Mouse (Mus musculus) stomach, embryonic 15.5 days (tissue): ENCODE results near the gene Phf11c. TPM values are rescaled to one million over a fixed set of nuclear protein-coding genes. Genes with fewer than 3 reads are reported as not detected.
"Not testable (repeated sequence)": the region's sequence is repeated elsewhere in the genome, so short reads cannot be mapped to it uniquely, and the experiment has no call there.

Experiments
- ATAC-seq: fragments of 200-750 bp; cut with Nextera tagmentation; 2 replicates; pipeline ENCODE4 v1.8.0; 2017; ENCODE audit warnings: low read depth, moderate number of reproducible peaks, moderate TSS enrichment; ENCODE audit not compliant: insufficient read depth, low FRiP score
- H3K27ac ChIP-seq: fragments of 300-500 bp; sonication (generic); 2 replicates; pipeline ENCODE4 v1.5.1; 2015; ENCODE audit warnings: mild to moderate bottlenecking, inconsistent platforms
- H3K27me3 ChIP-seq: fragments of 300-500 bp; sonication (generic); replicated peaks from 2 replicates; pipeline ENCODE4 v1.6.1; 2015; ENCODE audit warnings: inconsistent platforms
- H3K36me3 ChIP-seq: fragments of 300-500 bp; sonication (generic); 2 replicates; pipeline ENCODE4 v1.6.1; 2015; ENCODE audit warnings: inconsistent platforms
- H3K4me1 ChIP-seq: fragments of 300-500 bp; sonication (generic); 2 replicates; pipeline ENCODE4 v1.6.1; 2015; ENCODE audit warnings: inconsistent platforms
- H3K4me2 ChIP-seq: fragments of 300-500 bp; sonication (generic); 2 replicates; pipeline ENCODE4 v1.6.1; 2015; ENCODE audit warnings: mild to moderate bottlenecking, inconsistent platforms
- H3K4me3 ChIP-seq: fragments of 300-500 bp; sonication (generic); replicated peaks from 2 replicates; pipeline ENCODE4 v1.5.1; 2015; ENCODE audit warnings: inconsistent platforms
- H3K9ac ChIP-seq: fragments of 300-500 bp; sonication (generic); 2 replicates; pipeline ENCODE4 v1.6.1; 2015; ENCODE audit warnings: inconsistent platforms
- H3K9me3 ChIP-seq: fragments of 300-500 bp; sonication (generic); 2 replicates; pipeline ENCODE4 v1.6.1; 2016; ENCODE audit warnings: inconsistent platforms
- WGBS: fragments of 180-500 bp; shearing (Covaris S2); methylation state at CpG from one replicate; pipeline ENCODE4 v1.1.7; 2015; 5-methylcytosine and 5-hydroxymethylcytosine counted together
- polyA plus RNA-seq: library from polyadenylated mRNA; unstranded; fragments of >200 nt; fragmentation: Nextera tagmentation; extraction: Ambion mirVana; gene quantifications from 2 replicates; pipeline ENCODE4 v1.2.1, GENCODE M21; 2015

The Phf11c gene
- 0.45 and 0.55 TPM in 2 replicates for polyA plus RNA-seq

DNA sequence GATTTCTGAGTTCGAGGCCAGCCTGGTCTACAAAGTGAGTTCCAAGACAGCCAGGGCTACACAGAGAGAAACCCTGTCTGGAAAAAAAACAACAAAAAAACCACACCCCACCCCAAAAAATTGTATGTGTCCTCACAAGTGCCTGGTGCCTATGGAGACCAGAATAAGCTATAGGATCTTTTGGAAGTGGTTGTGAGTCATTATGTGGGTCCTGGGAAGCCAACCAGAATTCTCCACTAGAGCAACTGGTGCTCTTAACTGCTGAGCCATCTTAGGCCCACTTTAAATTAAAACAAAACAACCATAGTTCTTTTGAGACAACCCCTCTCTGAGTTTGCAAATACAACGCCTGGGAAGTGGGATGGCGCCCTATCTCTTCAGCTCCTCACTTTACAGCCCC is at the start of gene Phf11c:
Gene Phf11c (minus strand): TSS at position 101 of the 400 bp plus-strand sequence.
- Histone ChIP-seq H3K4me2 (no peak within 1 kb of the TSS), H3K4me3 (no peak within 1 kb of the TSS), H3K27me3 (no peaks in the 10 kb centered on the region), H3K4me1 (no peaks in the 10 kb centered on the region), H3K9me3 (no peaks in the 10 kb centered on the region), H3K27ac (no peak within 1 kb of the TSS), H3K36me3 (no peaks in the 10 kb centered on the region), H3K9ac (no peak within 1 kb of the TSS)
- no peak for ATAC-seq
- 96% methylated on average over 3 of the region's 3 CpGs for WGBS

DNA sequence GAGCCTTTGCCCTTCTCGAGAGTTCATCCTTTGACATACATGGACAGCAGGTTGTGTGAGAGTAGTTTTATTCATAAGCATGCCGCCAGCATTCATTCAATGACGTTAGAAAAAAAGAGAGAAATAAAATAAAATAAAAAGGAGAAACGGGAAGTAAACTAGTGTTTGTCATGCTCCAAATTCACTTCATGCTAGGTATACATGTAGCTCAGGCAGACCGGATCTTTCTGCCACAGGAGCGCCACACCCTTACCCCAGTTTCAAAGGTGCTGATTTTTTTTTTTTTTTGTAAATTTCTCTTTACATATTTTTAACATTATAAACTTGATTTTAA is 46.3 kb upstream of the Phf11c start:
- no peaks in the 10 kb centered on the region for H3K36me3 ChIP-seq
- no peaks in the 10 kb centered on the region for H3K9me3 ChIP-seq
- H3K4me1 ChIP-seq, result no peaks in the 10 kb centered on the region
- H3K4me2 ChIP-seq, result peak overlapping the region; percentile 82
- peak overlapping the region; percentile 85 for H3K27ac ChIP-seq
- no peaks in the 10 kb centered on the region for H3K27me3 ChIP-seq
- H3K9ac ChIP-seq, result peak overlapping the region; percentile 96
- H3K4me3 ChIP-seq, result peak overlapping the region; percentile 77
- WGBS, result 8% methylated on average over 6 of the region's 6 CpGs
- ATAC-seq, result no peak

DNA sequence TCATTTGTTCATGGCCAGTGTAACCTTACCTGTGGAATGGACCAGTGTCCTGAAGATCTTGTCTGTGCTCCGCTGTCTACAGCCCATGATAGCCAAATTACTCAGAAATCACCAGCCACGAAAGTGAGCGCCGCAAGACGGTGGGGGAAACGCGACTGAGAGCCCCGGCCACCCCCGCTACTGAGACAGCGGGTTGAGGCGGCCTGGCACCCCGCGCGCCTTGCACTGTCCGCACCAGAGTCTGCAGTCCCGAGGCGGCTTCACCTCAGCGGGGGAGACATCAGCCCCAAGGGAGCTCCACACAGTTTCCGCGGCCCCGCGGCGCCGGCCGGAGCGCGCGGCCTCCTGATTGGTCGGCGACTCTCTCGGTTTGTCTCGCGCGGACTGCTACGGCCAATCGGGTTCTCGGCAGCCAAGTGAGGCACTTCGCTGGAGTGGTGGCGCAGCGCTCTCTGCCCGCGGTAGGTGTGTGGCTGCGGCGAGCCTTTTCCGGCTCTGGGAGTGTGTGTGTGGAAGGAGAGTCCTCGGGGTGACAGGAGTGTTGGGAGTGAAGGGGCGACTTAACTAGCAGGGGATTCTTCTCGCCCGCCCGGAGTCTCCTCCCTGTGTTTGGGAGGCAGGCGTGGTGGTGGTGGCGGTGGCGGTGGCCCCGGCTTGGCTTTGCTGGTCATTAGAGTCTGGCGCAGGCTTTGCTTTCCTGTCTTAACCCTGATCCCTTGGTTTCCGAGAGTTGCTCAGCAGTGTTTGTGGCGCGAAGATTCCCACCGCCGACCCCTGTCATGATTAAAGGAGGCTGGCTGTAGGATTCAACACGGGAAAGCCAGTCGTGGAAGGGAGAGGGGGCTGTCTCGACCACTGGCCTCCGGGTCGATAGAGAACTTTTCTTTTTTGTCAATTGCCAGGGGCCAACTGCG is 45.6 kb upstream of the Phf11c start, which contains the start of the genes Setdb2 and Cab39l:
Gene Setdb2 (minus strand): TSS at position 327 of the 914 bp plus-strand sequence.
Gene Cab39l (plus strand): TSS at position 415 of the 914 bp plus-strand sequence.
- under 1% methylated on average over 66 of the region's 66 CpGs for WGBS
- ATAC-seq, result peak; percentile 100
- Histone ChIP-seq H3K36me3 (no peaks in the 10 kb centered on the region), H3K9me3 (no peaks in the 10 kb centered on the region), H3K4me1 (no peaks in the 10 kb centered on the region), H3K27me3 (no peaks in the 10 kb centered on the region), H3K9ac (peak within 1 kb of the TSS; percentile 96), H3K27ac (peak within 1 kb of the TSS; percentile 85), H3K4me3 (peak within 1 kb of the TSS; percentile 77), H3K4me2 (peak within 1 kb of the TSS; percentile 82)

DNA sequence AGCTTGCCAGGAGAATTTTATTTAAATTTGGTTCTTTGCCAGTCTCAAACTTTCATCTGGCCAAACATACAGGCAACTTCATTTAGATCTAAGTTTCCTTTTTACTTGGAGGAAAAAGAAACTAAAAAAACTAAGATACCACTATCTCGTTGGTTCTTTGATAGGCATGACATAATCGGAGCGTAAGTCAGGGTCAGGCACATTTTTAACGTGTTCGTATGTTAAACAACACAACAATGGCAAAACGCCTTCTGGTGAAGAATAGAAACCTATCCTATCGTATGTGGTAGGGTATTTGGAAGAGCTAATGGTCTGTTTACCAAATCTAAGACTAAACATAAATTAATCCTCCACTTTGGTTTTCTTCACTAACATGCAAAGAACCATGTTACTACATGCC is 44.9 kb upstream of the Phf11c start:
- H3K9me3 ChIP-seq, result no peaks in the 10 kb centered on the region
- H3K36me3 ChIP-seq, result no peaks in the 10 kb centered on the region
- 14% methylated on average over 7 of the region's 7 CpGs for WGBS
- peak overlapping the region; percentile 82 for H3K4me2 ChIP-seq
- H3K9ac ChIP-seq, result peak overlapping the region; percentile 96; the same call in 1 of the 2 replicates
- no peak for ATAC-seq
- peak overlapping the region; percentile 77 for H3K4me3 ChIP-seq
- H3K4me1 ChIP-seq, result no peaks in the 10 kb centered on the region
- no peaks in the 10 kb centered on the region for H3K27me3 ChIP-seq
- H3K27ac ChIP-seq, result no peak overlapping the region; the same call in 1 of the 2 replicates

DNA sequence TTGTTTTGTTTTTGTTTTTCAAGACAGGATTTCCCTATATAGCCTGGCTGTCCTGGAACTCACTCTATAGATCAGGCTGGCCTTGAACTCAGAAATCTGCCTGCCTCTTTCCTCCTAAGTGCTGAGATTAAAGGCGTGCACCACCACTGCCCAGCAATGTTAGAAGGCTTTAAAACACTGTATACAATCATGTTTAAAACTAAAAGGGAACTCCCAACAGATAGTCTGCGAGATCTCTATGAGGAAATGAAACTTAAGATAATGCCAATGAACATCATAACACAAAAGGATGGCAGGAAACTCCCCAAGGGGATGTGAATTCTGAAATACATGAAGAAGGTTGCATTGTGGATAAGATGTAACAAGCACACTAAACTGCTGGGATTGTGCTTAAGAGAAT is 43.3 kb upstream of the Phf11c start:
- no peak for ATAC-seq
- Histone ChIP-seq H3K4me3 (no peak overlapping the region), H3K4me1 (no peaks in the 10 kb centered on the region), H3K36me3 (no peaks in the 10 kb centered on the region), H3K4me2 (no peak overlapping the region), H3K27me3 (no peaks in the 10 kb centered on the region), H3K27ac (no peak overlapping the region), H3K9ac (no peak overlapping the region), H3K9me3 (no peaks in the 10 kb centered on the region)
- 78% methylated on average over 2 of the region's 2 CpGs for WGBS

DNA sequence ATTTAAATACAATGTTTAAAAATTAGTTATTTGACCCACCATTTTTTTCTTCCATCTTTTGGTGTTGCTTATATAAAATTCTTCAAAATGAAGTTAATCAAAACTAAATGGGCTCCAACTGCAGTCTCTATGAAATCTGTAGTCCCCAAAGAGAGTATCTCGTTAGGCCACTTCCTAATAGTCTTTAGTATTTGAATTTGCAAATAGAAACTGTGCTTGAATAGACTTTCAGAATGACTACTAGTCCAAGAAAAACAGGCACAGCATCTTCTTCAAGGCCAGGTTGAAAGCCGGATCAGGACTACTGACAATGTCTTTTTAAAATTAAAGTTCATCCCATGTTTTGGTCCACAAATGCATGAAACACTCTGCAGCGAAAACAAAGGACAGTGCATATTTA is 42.2 kb upstream of the Phf11c start:
- Histone ChIP-seq H3K4me2 (no peak overlapping the region), H3K27me3 (no peaks in the 10 kb centered on the region), H3K4me1 (no peaks in the 10 kb centered on the region), H3K9ac (no peak overlapping the region), H3K27ac (no peak overlapping the region), H3K9me3 (no peaks in the 10 kb centered on the region), H3K4me3 (no peak overlapping the region), H3K36me3 (no peaks in the 10 kb centered on the region)
- no peak for ATAC-seq
- 92% methylated on average over 3 of the region's 3 CpGs for WGBS

DNA sequence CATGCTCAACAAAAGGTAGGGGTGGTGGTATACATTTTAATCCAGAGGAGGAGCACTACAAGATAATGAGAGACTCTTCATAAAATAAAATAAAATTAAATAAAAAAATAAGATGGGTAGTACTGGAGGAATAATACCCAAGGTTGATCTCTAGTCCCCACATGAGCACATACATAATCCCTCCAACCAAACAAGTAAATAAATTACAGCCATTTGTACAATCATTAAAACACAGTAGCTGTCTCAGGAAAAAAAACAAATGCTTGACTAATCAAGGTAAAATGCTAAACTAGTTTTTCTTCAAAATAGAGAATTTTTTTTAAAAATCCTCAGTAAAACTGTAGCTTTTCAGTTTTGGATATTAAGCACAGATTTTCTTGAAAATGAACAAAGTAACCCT is 40.0 kb upstream of the Phf11c start:
- no peaks in the 10 kb centered on the region for H3K4me1 ChIP-seq
- H3K9ac ChIP-seq, result no peak overlapping the region
- no peaks in the 10 kb centered on the region for H3K9me3 ChIP-seq
- H3K4me2 ChIP-seq, result no peak overlapping the region
- H3K27ac ChIP-seq, result no peak overlapping the region
- H3K4me3 ChIP-seq, result no peak overlapping the region
- no peaks in the 10 kb centered on the region for H3K27me3 ChIP-seq
- ATAC-seq, result no peak
- no peaks in the 10 kb centered on the region for H3K36me3 ChIP-seq

DNA sequence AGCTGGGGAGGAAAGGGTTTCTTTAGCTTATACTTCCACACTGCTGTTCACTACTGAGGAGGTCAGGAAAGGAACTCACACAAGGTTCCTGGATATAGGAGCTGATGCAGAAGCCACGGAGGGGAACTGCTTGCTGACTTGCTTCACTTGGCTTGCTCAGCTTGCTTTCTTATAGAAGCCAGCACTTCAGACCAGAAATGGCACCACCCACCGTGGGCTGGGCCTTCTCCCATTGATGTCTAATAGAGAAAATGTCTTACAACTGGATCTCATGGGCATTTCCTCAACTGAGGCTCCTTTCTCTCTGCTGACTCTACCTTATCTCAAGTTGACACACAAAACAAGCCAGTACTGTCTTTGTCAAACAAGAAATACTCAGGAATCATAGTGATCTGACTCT is 38.7 kb upstream of the Phf11c start:
- H3K27me3 ChIP-seq, result no peaks in the 10 kb centered on the region
- H3K4me2 ChIP-seq, result no peak overlapping the region
- H3K9ac ChIP-seq, result no peak overlapping the region
- H3K9me3 ChIP-seq, result no peaks in the 10 kb centered on the region
- WGBS, result 61% methylated on average over 2 of the region's 2 CpGs
- H3K27ac ChIP-seq, result no peak overlapping the region
- H3K4me3 ChIP-seq, result no peak overlapping the region
- H3K4me1 ChIP-seq, result no peaks in the 10 kb centered on the region
- no peak for ATAC-seq
- no peaks in the 10 kb centered on the region for H3K36me3 ChIP-seq

DNA sequence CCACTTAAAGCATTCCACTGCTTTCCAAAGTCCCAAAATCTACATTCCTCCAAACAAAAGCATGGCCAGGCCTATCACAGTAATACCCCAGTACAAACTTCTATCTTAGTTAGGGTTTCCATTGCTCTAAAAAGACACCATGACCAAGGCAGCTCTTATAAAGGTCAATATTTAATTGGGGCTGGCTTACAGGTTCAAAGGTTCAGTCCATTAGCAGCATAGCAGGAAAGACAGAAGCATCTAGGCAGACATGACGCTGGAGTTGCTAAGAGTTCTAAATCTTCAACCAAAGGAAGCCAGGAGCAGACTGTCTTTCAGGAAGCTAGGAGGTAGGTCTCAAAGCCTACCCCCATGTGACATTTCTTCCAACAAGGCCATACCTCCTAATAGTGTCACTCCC is 35.4 kb upstream of the Phf11c start:
- Histone ChIP-seq H3K27me3 (no peaks in the 10 kb centered on the region), H3K4me3 (no peak overlapping the region), H3K27ac (no peak overlapping the region), H3K9ac (no peak overlapping the region), H3K9me3 (no peaks in the 10 kb centered on the region), H3K4me1 (no peaks in the 10 kb centered on the region), H3K36me3 (no peaks in the 10 kb centered on the region), H3K4me2 (no peak overlapping the region)
- no peak for ATAC-seq
- 73% methylated on average over 1 of the region's 1 CpGs for WGBS

DNA sequence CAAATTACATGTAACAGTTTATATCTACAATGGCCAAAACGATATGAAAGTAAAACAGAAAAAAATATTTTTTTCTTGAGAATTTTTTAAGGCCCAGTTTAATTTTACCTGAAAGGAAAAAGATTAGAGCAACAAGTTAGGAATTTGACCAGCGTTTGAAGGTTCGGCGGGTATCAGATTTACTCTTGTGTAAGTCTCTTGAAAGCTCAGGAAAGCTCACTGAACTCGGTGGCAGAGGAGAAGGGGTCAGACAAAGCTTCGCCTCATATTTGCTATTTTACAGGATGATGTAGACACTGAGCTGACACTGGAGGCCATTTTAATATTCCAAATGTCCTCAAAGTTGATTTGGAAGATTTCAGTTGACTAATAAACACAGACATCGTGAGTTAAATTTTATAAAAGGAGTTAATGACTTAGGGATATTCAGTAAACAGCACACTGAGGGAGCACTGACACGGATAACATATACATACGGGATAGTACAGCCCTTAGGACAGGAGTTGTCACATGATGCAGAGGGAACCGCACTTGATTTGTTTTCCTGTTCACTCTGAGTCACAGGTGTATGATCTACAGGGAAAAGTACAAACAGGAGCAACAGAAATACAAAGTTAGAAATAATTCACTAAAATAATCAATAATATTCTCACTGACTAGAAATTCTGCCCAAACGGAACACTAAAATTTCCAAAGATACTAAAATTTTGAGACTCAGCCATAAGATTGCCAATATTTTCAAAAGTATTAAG is 27.9 kb upstream of the Phf11c start:
- Histone ChIP-seq H3K4me3 (no peak overlapping the region), H3K36me3 (no peaks in the 10 kb centered on the region), H3K9me3 (no peaks in the 10 kb centered on the region), H3K4me2 (no peak overlapping the region), H3K27ac (no peak overlapping the region), H3K27me3 (no peaks in the 10 kb centered on the region), H3K9ac (no peak overlapping the region), H3K4me1 (no peaks in the 10 kb centered on the region)
- no peak for ATAC-seq
- WGBS, result 81% methylated on average over 11 of the region's 11 CpGs

DNA sequence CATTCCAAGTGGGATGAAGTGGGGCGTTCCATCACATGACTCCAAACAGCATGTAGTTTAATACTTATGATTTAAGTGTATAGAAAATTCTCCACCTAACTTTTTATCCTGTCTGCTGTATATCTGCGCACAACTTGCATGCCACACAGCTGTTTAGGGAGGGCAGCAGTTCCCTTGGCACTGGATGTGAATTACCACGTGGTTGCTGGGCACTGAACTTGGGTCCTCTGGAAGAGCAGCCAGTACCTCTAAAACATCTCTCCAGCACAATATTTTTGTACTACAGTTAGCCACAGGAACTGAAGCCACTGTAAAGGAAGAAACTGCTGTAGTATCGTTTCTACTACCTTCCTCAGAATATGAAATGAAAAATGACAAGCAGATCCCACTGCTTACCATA is 23.0 kb upstream of the Phf11c start:
- Histone ChIP-seq H3K4me2 (no peak overlapping the region), H3K27ac (no peak overlapping the region), H3K9me3 (no peaks in the 10 kb centered on the region), H3K9ac (no peak overlapping the region), H3K4me1 (no peaks in the 10 kb centered on the region), H3K36me3 (no peaks in the 10 kb centered on the region), H3K27me3 (no peaks in the 10 kb centered on the region), H3K4me3 (no peak overlapping the region)
- 87% methylated on average over 4 of the region's 4 CpGs for WGBS
- ATAC-seq, result no peak

DNA sequence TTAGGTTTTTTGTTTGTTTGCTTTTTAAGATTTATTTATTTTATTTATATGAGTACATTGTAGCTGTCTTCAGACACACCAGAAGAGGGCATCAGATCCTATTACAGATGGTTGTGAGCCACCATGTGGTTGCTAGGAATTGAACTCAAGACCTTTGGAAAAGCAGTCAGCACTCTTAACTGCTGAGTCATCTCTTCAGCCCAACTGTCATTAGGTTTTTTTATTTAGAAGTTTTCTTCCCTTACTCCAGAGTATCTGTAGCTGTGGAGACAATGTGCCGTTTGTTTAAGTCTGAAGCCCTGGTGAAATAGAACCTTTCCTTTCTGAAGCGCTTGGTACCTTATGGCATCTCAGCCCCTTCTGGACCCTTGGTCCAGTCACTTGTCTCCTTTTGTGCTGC is 19.8 kb upstream of the Phf11c start:
- not testable (repeated sequence) for H3K27me3 ChIP-seq, H3K4me2 ChIP-seq, H3K4me1 ChIP-seq, H3K9ac ChIP-seq, H3K36me3 ChIP-seq, ATAC-seq, H3K4me3 ChIP-seq, H3K27ac ChIP-seq, H3K9me3 ChIP-seq
- 92% methylated on average over 2 of the region's 2 CpGs for WGBS
